Mouse (Mus musculus): Measurements from ENCODE around the gene Ntf5. TPM values are rescaled to one million over a fixed set of nuclear protein-coding genes. Genes with fewer than 3 reads are reported as not detected.
"Not testable (repeated sequence)": the region's sequence is repeated elsewhere in the genome, so short reads cannot be mapped to it uniquely, and the experiment has no call there.

The Ntf5 gene
- polyA plus RNA-seq, 1 experiment = 4.6 TPM

GRCm38 (mm10) chr7:45459564-45460140, 46.2 kb downstream of the Ntf5 start, which contains the start of gene Ftl1:
Ftl1 (minus strand) TSS chr7:45459884.
- H3K4me3 ChIP-seq (replicated peaks; ENCODE audit: extremely low read depth, low read depth, low read length) = peak within 1 kb of the TSS; percentile 87
- not testable (repeated sequence) for H3K4me1 ChIP-seq (ENCODE audit: control insufficient read depth, insufficient read depth, low read length)
- peak; percentile 94 for DNase-seq
- WGBS = under 1% methylated on average over 29 of the region's 37 CpGs
- TF ChIP-seq POLR2A (IDR thresholded peaks at IDR 0.05; ENCODE audit: borderline replicate concordance, extremely low read depth, low read depth, low read length) = peak; percentile 95

- 55% methylated on average over 7 of the region's 7 CpGs for WGBS
- DNase-seq = peak; percentile 49
- Histone ChIP-seq H3K4me3 (replicated peaks; ENCODE audit: extremely low read depth, low read depth, low read length) (no peak overlapping the region), H3K4me1 (ENCODE audit: control insufficient read depth, insufficient read depth, low read length) (peaks cover 6% of the 10 kb centered on the region)
- TF ChIP-seq CTCF (IDR thresholded peaks at IDR 0.05; ENCODE audit: insufficient read depth, low read length) (no peak), POLR2A (IDR thresholded peaks at IDR 0.05; ENCODE audit: borderline replicate concordance, extremely low read depth, low read depth, low read length) (no peak)
These were observed 46.9 kb downstream of the Ntf5 start for GRCm38 (mm10) chr7:45460377-45460776.

GRCm38 (mm10) chr7:45460860-45461314, 47.4 kb downstream of the Ntf5 start:
- TF ChIP-seq POLR2A (IDR thresholded peaks at IDR 0.05; ENCODE audit: borderline replicate concordance, extremely low read depth, low read depth, low read length) (peak; percentile 48; the same call in 1 of the 2 replicates), CTCF (IDR thresholded peaks at IDR 0.05; ENCODE audit: insufficient read depth, low read length) (no peak)
- Histone ChIP-seq H3K4me3 (replicated peaks; ENCODE audit: extremely low read depth, low read depth, low read length) (no peak overlapping the region), H3K4me1 (ENCODE audit: control insufficient read depth, insufficient read depth, low read length) (peaks cover 10% of the 10 kb centered on the region)
- peak; percentile 77 for DNase-seq
- 19% methylated on average over 13 of the region's 13 CpGs for WGBS

GRCm38 (mm10) chr7:45461326-45461725, 47.8 kb downstream of the Ntf5 start:
- DNase-seq = no peak
- H3K4me1 ChIP-seq (ENCODE audit: control insufficient read depth, insufficient read depth, low read length) = peaks cover 14% of the 10 kb centered on the region
- WGBS = 87% methylated on average over 4 of the region's 5 CpGs
- H3K4me3 ChIP-seq (replicated peaks; ENCODE audit: extremely low read depth, low read depth, low read length) = no peak overlapping the region
- TF ChIP-seq CTCF (IDR thresholded peaks at IDR 0.05; ENCODE audit: insufficient read depth, low read length) (no peak), POLR2A (IDR thresholded peaks at IDR 0.05; ENCODE audit: borderline replicate concordance, extremely low read depth, low read depth, low read length) (no peak)

- TF ChIP-seq POLR2A (IDR thresholded peaks at IDR 0.05; ENCODE audit: borderline replicate concordance, extremely low read depth, low read depth, low read length) (no peak), CTCF (IDR thresholded peaks at IDR 0.05; ENCODE audit: insufficient read depth, low read length) (no peak)
- peaks cover 14% of the 10 kb centered on the region for H3K4me1 ChIP-seq (ENCODE audit: control insufficient read depth, insufficient read depth, low read length)
- no peak for DNase-seq
- 93% methylated on average over 4 of the region's 4 CpGs for WGBS
- no peak overlapping the region for H3K4me3 ChIP-seq (replicated peaks; ENCODE audit: extremely low read depth, low read depth, low read length)
These were observed 48.3 kb downstream of the Ntf5 start for GRCm38 (mm10) chr7:45461781-45462180.

- no peak for DNase-seq
- TF ChIP-seq CTCF (IDR thresholded peaks at IDR 0.05; ENCODE audit: insufficient read depth, low read length) (no peak), POLR2A (IDR thresholded peaks at IDR 0.05; ENCODE audit: borderline replicate concordance, extremely low read depth, low read depth, low read length) (no peak)
- Histone ChIP-seq H3K4me3 (replicated peaks; ENCODE audit: extremely low read depth, low read depth, low read length) (no peak overlapping the region), H3K4me1 (ENCODE audit: control insufficient read depth, insufficient read depth, low read length) (peaks cover 14% of the 10 kb centered on the region)
- 81% methylated on average over 4 of the region's 4 CpGs for WGBS
These were observed 48.8 kb downstream of the Ntf5 start for GRCm38 (mm10) chr7:45462325-45462724.

GRCm38 (mm10) chr7:45462868-45463267, 49.4 kb downstream of the Ntf5 start:
- 74% methylated on average over 4 of the region's 4 CpGs for WGBS
- not testable (repeated sequence) for H3K4me3 ChIP-seq (replicated peaks; ENCODE audit: extremely low read depth, low read depth, low read length); DNase-seq
- H3K4me1 ChIP-seq (ENCODE audit: control insufficient read depth, insufficient read depth, low read length) = peaks cover 10% of the 10 kb centered on the region

- no peak for DNase-seq
These were observed 50.7 kb downstream of the Ntf5 start for GRCm38 (mm10) chr7:45463987-45464778.

GRCm38 (mm10) chr7:45465112-45465511, 51.6 kb downstream of the Ntf5 start:
- no peak overlapping the region for H3K4me3 ChIP-seq (replicated peaks; ENCODE audit: extremely low read depth, low read depth, low read length)
- WGBS = 95% methylated on average over 12 of the region's 12 CpGs
- DNase-seq = no peak
- TF ChIP-seq CTCF (IDR thresholded peaks at IDR 0.05; ENCODE audit: insufficient read depth, low read length) (no peak), POLR2A (IDR thresholded peaks at IDR 0.05; ENCODE audit: borderline replicate concordance, extremely low read depth, low read depth, low read length) (no peak)
- H3K4me1 ChIP-seq (ENCODE audit: control insufficient read depth, insufficient read depth, low read length) = peaks cover 10% of the 10 kb centered on the region

More at GRCm38 (mm10) chr7:45463987-45464778, 50.7 kb downstream of the Ntf5 start:
- 92% methylated on average over 7 of the region's 7 CpGs for WGBS
- Histone ChIP-seq H3K4me1 (ENCODE audit: control insufficient read depth, insufficient read depth, low read length) (peaks cover 10% of the 10 kb centered on the region), H3K4me3 (replicated peaks; ENCODE audit: extremely low read depth, low read depth, low read length) (no peak overlapping the region)
- no peak for TF ChIP-seq CTCF (IDR thresholded peaks at IDR 0.05; ENCODE audit: insufficient read depth, low read length)
- TF ChIP-seq POLR2A (IDR thresholded peaks at IDR 0.05; ENCODE audit: borderline replicate concordance, extremely low read depth, low read depth, low read length) = no peak

- 73% methylated on average over 9 of the region's 9 CpGs for WGBS
- H3K4me1 ChIP-seq (ENCODE audit: control insufficient read depth, insufficient read depth, low read length) = peaks cover 7% of the 10 kb centered on the region
- H3K4me3 ChIP-seq (replicated peaks; ENCODE audit: extremely low read depth, low read depth, low read length) = peak overlapping the region; percentile 26
- TF ChIP-seq CTCF (IDR thresholded peaks at IDR 0.05; ENCODE audit: insufficient read depth, low read length) = no peak
- TF ChIP-seq POLR2A (IDR thresholded peaks at IDR 0.05; ENCODE audit: borderline replicate concordance, extremely low read depth, low read depth, low read length) = no peak
- DNase-seq = no peak
These were observed 52.1 kb downstream of the Ntf5 start for GRCm38 (mm10) chr7:45465549-45465948.
